Mouse (Mus musculus): ENCODE data around the gene Copz2. TPM values are rescaled to one million over a fixed set of nuclear protein-coding genes. Genes with fewer than 3 reads are reported as not detected.

Copz2 gene
- total and polyA plus RNA-seq, 3 experiments, result 0.35 to 4.1 (median 0.99) TPM

GRCm38 (mm10) chr11:96902639-96903635 lies 53.3 kb downstream of the Copz2 start:
- H3K4me2 ChIP-seq (ENCODE audit: insufficient read depth, low read depth, poor library complexity, severe bottlenecking), result no peak overlapping the region
- H3K4me1 ChIP-seq (ENCODE audit: control insufficient read depth in 1 of 2, insufficient read depth in 2 of 2), result no peaks in the 10 kb centered on the region
- in situ Hi-C loops (cut with MboI; ENCODE audit: low pct_ligation_motif_present, low pct_unique_long_range_greater_than_20kb, low sequenced_read_pairs) (no loop called here), dilution Hi-C loops (cut with MboI; ENCODE audit: extremely low pct_ligation_motif_present, extremely low pct_unique_long_range_greater_than_20kb, low sequenced_read_pairs) (no loop called here)
- no peak overlapping the region for H3K4me3 ChIP-seq (replicated peaks in 1 of 3; ENCODE audit: low read depth in 2 of 3, low read length in 2 of 3, poor library complexity in 1 of 3)
- no peak overlapping the region for H3K9ac ChIP-seq (ENCODE audit: insufficient read depth, low read depth)
- H3K36me3 ChIP-seq (replicated peaks in 1 of 2; ENCODE audit: control insufficient read depth in 1 of 2, insufficient read depth in 1 of 2, low read length in 1 of 2), result peaks cover 18 to 28% of the 10 kb centered on the region in 2 experiments
- no peaks in the 10 kb centered on the region for H3K9me3 ChIP-seq (replicated peaks; ENCODE audit: low read length)
- H3K79me2 ChIP-seq (replicated peaks; ENCODE audit: control insufficient read depth, extremely low read depth, insufficient read depth, poor library complexity, severe bottlenecking), result no peaks in the 10 kb centered on the region
- TF ChIP-seq RAD21 (IDR thresholded peaks at IDR 0.05; ENCODE audit: low read depth, low read length), result no peak
- no peak for TF ChIP-seq PAX5 (IDR thresholded peaks at IDR 0.05; ENCODE audit: low read length)
- TF ChIP-seq CTCF (conservative IDR thresholded peaks at IDR 0.05 in 1 of 2, IDR thresholded peaks at IDR 0.05 in 1 of 2; ENCODE audit: low read depth in 2 of 2, low read length in 2 of 2), result no peak
- no peak for TF ChIP-seq MYC (IDR thresholded peaks at IDR 0.05; ENCODE audit: low read depth, low read length)
- no peak for TF ChIP-seq JUND (conservative IDR thresholded peaks at IDR 0.05; ENCODE audit: low read depth, low read length)
- TF ChIP-seq ETS1 (conservative IDR thresholded peaks at IDR 0.05; ENCODE audit: low read depth, low read length), result no peak
- no peak for TF ChIP-seq ZC3H11A (IDR thresholded peaks at IDR 0.05; ENCODE audit: low read depth, low read length)
- TF ChIP-seq MEF2A (IDR thresholded peaks at IDR 0.05; ENCODE audit: borderline replicate concordance, low read depth, low read length), result no peak
- TF ChIP-seq TBP (conservative IDR thresholded peaks at IDR 0.05; ENCODE audit: low read depth, low read length), result no peak
- no peak for TF ChIP-seq TCF12 (IDR thresholded peaks at IDR 0.05; ENCODE audit: low read depth, low read length)
- no peak for TF ChIP-seq MAFK (IDR thresholded peaks at IDR 0.05; ENCODE audit: insufficient replicate concordance, low read length)
- TF ChIP-seq EP300 (IDR thresholded peaks at IDR 0.05; ENCODE audit: low read length), result no peak
- no peak for TF ChIP-seq NRF1 (IDR thresholded peaks at IDR 0.05; ENCODE audit: low read depth, low read length)
- no peak for TF ChIP-seq USF1 (IDR thresholded peaks at IDR 0.05; ENCODE audit: low read depth, low read length)
- no peak for TF ChIP-seq USF2 (conservative IDR thresholded peaks at IDR 0.05; ENCODE audit: low read depth, low read length)
- no peak for TF ChIP-seq MAZ (IDR thresholded peaks at IDR 0.05; ENCODE audit: low read depth, low read length)
- H3K27me3 ChIP-seq (replicated peaks), result peaks cover 19% of the 10 kb centered on the region
- DNase-seq (ENCODE audit: extremely low read depth), result no peak
- H3K27ac ChIP-seq (ENCODE audit: insufficient read depth, low read depth), result no peak overlapping the region

GRCm38 (mm10) chr11:96906431-96907161 lies 56.9 kb downstream of the Copz2 start:
- Histone ChIP-seq H3K9ac (ENCODE audit: insufficient read depth, low read depth) (no peak overlapping the region), H3K4me3 (replicated peaks in 1 of 3; ENCODE audit: low read depth in 2 of 3, low read length in 2 of 3, poor library complexity in 1 of 3) (no peak overlapping the region), H3K27ac (ENCODE audit: insufficient read depth, low read depth) (no peak overlapping the region), H3K9me3 (replicated peaks; ENCODE audit: low read length) (no peaks in the 10 kb centered on the region), H3K4me1 (ENCODE audit: control insufficient read depth in 1 of 2, insufficient read depth in 2 of 2) (no peaks in the 10 kb centered on the region), H3K27me3 (replicated peaks) (no peaks in the 10 kb centered on the region), H3K36me3 (replicated peaks in 1 of 2; ENCODE audit: control insufficient read depth in 1 of 2, insufficient read depth in 1 of 2, low read length in 1 of 2) (peaks cover 52 to 64% of the 10 kb centered on the region in 2 experiments), H3K4me2 (ENCODE audit: insufficient read depth, low read depth, poor library complexity, severe bottlenecking) (no peak overlapping the region), H3K79me2 (replicated peaks; ENCODE audit: control insufficient read depth, extremely low read depth, insufficient read depth, poor library complexity, severe bottlenecking) (no peaks in the 10 kb centered on the region)
- DNase-seq (ENCODE audit: extremely low read depth), result no peak
- TF ChIP-seq POLR2AphosphoS2 (IDR thresholded peaks at IDR 0.05; ENCODE audit: low read depth, low read length) (no peak), HCFC1 (IDR thresholded peaks at IDR 0.05; ENCODE audit: low read depth, low read length) (no peak), PAX5 (IDR thresholded peaks at IDR 0.05; ENCODE audit: low read length) (no peak), ZC3H11A (IDR thresholded peaks at IDR 0.05; ENCODE audit: low read depth, low read length) (no peak), EP300 (IDR thresholded peaks at IDR 0.05; ENCODE audit: low read length) (no peak), BHLHE40 (IDR thresholded peaks at IDR 0.05; ENCODE audit: low read depth, low read length) (no peak), MEF2A (IDR thresholded peaks at IDR 0.05; ENCODE audit: borderline replicate concordance, low read depth, low read length) (no peak), SIN3A (IDR thresholded peaks at IDR 0.05; ENCODE audit: low read length) (no peak)
- dilution Hi-C loops (cut with MboI; ENCODE audit: extremely low pct_ligation_motif_present, extremely low pct_unique_long_range_greater_than_20kb, low sequenced_read_pairs) (no loop called here), in situ Hi-C loops (cut with MboI; ENCODE audit: low pct_ligation_motif_present, low pct_unique_long_range_greater_than_20kb, low sequenced_read_pairs) (no loop called here)
